Mouse (Mus musculus) thymus, adult 2 months (tissue): ENCODE results near the gene D630039A03Rik.

ENCODE experiments used
- CTCF ChIP-seq: fragments of 200-500 bp; IDR thresholded peaks from 2 replicates; pipeline ENCODE4 v1.5.1; 2012; ENCODE audit warnings: mild to moderate bottlenecking, control low read depth, low read length, moderate library complexity, borderline replicate concordance; ENCODE audit not compliant: control insufficient read depth, poor library complexity, insufficient read depth; ENCODE audit errors: extremely low read depth
- POLR2A ChIP-seq: fragments of 200-500 bp; IDR thresholded peaks from 2 replicates; pipeline ENCODE4 v1.6.1; 2012; ENCODE audit warnings: mild to moderate bottlenecking, low read length, control low read depth, moderate library complexity; ENCODE audit not compliant: control insufficient read depth, poor library complexity, insufficient read depth; ENCODE audit errors: extremely low read depth

DNA sequence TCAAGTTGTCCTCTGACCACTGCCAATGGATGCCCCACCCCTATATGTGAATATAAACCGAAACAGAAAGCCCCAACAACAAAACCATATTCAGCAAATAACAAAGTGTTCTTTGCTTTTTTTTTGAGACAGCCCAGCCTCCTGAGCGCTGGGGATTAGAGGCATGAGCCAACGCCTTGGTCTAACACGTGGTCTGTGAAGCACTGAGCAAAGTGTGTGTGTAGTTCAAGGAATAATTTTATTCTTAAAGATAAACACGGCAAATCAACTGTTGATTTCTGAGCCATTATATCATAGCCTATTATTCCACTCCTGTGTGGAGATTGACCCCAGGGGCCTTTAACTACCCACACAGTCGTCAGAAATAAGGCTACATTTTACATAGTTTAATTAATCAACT is 38.5 kb upstream of the D630039A03Rik start:
- no peak for TF ChIP-seq CTCF
- no peak for TF ChIP-seq POLR2A
